Mouse (Mus musculus): ENCODE results near the gene Arfgap2.

Arfgap2 gene

GRCm38 (mm10) chr2:91308680-91309079 lies 43.9 kb downstream of the Arfgap2 start:
- DNase-seq (ENCODE audit: low spot score): no peak

GRCm38 (mm10) chr2:91309546-91309945 lies 44.8 kb downstream of the Arfgap2 start:
- no peak for DNase-seq (ENCODE audit: low spot score)

- no peak for DNase-seq (ENCODE audit: low spot score)
These were observed 48.0 kb downstream of the Arfgap2 start for GRCm38 (mm10) chr2:91312578-91313311.

- no peak for DNase-seq (ENCODE audit: low spot score)
These were observed 49.4 kb downstream of the Arfgap2 start for GRCm38 (mm10) chr2:91314184-91314583.

- no peak for DNase-seq (ENCODE audit: low spot score)
These were observed 56.1 kb downstream of the Arfgap2 start for GRCm38 (mm10) chr2:91320559-91321529.

GRCm38 (mm10) chr2:91321923-91322322 lies 57.1 kb downstream of the Arfgap2 start:
- no peak for DNase-seq (ENCODE audit: low spot score)

GRCm38 (mm10) chr2:91322490-91322889 lies 57.7 kb downstream of the Arfgap2 start:
- no peak for DNase-seq (ENCODE audit: low spot score)

GRCm38 (mm10) chr2:91324346-91324745 lies 59.6 kb downstream of the Arfgap2 start:
- DNase-seq (ENCODE audit: low spot score): no peak

GRCm38 (mm10) chr2:91324761-91325421 lies 60.1 kb downstream of the Arfgap2 start:
- DNase-seq (ENCODE audit: low spot score): no peak

Measured in layer of hippocampus, adult 9-10 months (tissue).